Mouse (Mus musculus) cortical plate, adult 2 months (tissue): ENCODE data around the gene Kat5. TPM values are rescaled to one million over a fixed set of nuclear protein-coding genes. Genes with fewer than 3 reads are reported as not detected.
A peak's percentile ranks its signal among the peaks of the same experiment; 100 is the strongest.

Experiments
- H3K27ac ChIP-seq: fragments of 200-500 bp; 2 replicates; pipeline ENCODE4 v1.5.1; 2012; ENCODE audit warnings: low read length, control low read depth, inconsistent platforms; ENCODE audit not compliant: insufficient read depth
- H3K4me1 ChIP-seq: fragments of 200-500 bp; 2 replicates; pipeline ENCODE4 v1.6.1; 2011; ENCODE audit warnings: low read length; ENCODE audit not compliant: control insufficient read depth, insufficient read depth
- H3K4me3 ChIP-seq: fragments of 200-500 bp; 2 replicates; pipeline ENCODE4 v1.5.1; 2011; ENCODE audit warnings: mild to moderate bottlenecking, low read length, control low read depth; ENCODE audit not compliant: insufficient read depth
- CTCF ChIP-seq: fragments of 200-500 bp; IDR thresholded peaks from 2 replicates; pipeline ENCODE4 v1.5.1; 2011; ENCODE audit warnings: mild to moderate bottlenecking, control low read depth, low read length; ENCODE audit not compliant: insufficient read depth; ENCODE audit errors: extremely low read depth
- POLR2A ChIP-seq: fragments of 200-500 bp; IDR thresholded peaks from 2 replicates; pipeline ENCODE4 v1.6.1; 2011; ENCODE audit warnings: mild to moderate bottlenecking, low read length, control low read depth; ENCODE audit not compliant: insufficient read depth; ENCODE audit errors: extremely low read depth
- polyA plus RNA-seq: library from polyadenylated mRNA; depleted of rRNA; stranded (reverse); fragments of >200 nt; gene quantifications from 2 replicates; pipeline ENCODE4 v1.2.3, GENCODE M21; 2012

Gene Kat5
- polyA plus RNA-seq, 1 experiment, result 115 TPM

- Histone ChIP-seq H3K4me1 (no peaks in the 10 kb centered on the region), H3K27ac (peak overlapping the region; percentile 97; the same call in 1 of the 2 replicates)
Measured at GRCm38 (mm10) chr19:5567180-5567533, 42.9 kb downstream of the Kat5 start.

GRCm38 (mm10) chr19:5566316-5566715 lies 43.7 kb downstream of the Kat5 start:
- TF ChIP-seq CTCF (no peak), POLR2A (no peak)

More at GRCm38 (mm10) chr19:5567180-5567533, 42.9 kb downstream of the Kat5 start:
- H3K4me3 ChIP-seq, result peak overlapping the region; percentile 58
- TF ChIP-seq POLR2A, result no peak
- TF ChIP-seq CTCF, result no peak

GRCm38 (mm10) chr19:5562776-5563175 lies 47.3 kb downstream of the Kat5 start:
- Histone ChIP-seq H3K4me3 (no peak overlapping the region), H3K27ac (no peak overlapping the region), H3K4me1 (no peaks in the 10 kb centered on the region)
- no peak for TF ChIP-seq POLR2A
- TF ChIP-seq CTCF, result no peak

More at GRCm38 (mm10) chr19:5566316-5566715, 43.7 kb downstream of the Kat5 start:
- Histone ChIP-seq H3K4me3 (no peak overlapping the region), H3K27ac (no peak overlapping the region), H3K4me1 (no peaks in the 10 kb centered on the region)

GRCm38 (mm10) chr19:5561886-5562285 lies 48.2 kb downstream of the Kat5 start:
- no peak overlapping the region for H3K4me3 ChIP-seq
- H3K27ac ChIP-seq, result no peak overlapping the region
- no peaks in the 10 kb centered on the region for H3K4me1 ChIP-seq
- TF ChIP-seq POLR2A (no peak), CTCF (no peak)

GRCm38 (mm10) chr19:5561252-5561790 lies 48.7 kb downstream of the Kat5 start:
- no peak overlapping the region; the same call in 1 of the 2 replicates for H3K4me3 ChIP-seq
- TF ChIP-seq POLR2A, result no peak
- TF ChIP-seq CTCF, result no peak

GRCm38 (mm10) chr19:5560457-5561041 lies 49.5 kb downstream of the Kat5 start, which contains the start of gene Ovol1:
TSS of gene Ovol1 (minus strand) at chr19:5560646.
- peak within 1 kb of the TSS; percentile 4; the same call in 1 of the 2 replicates for H3K4me3 ChIP-seq
- H3K27ac ChIP-seq, result no peak within 1 kb of the TSS
- H3K4me1 ChIP-seq, result no peaks in the 10 kb centered on the region
- no peak for TF ChIP-seq CTCF
- no peak for TF ChIP-seq POLR2A

More at GRCm38 (mm10) chr19:5561252-5561790, 48.7 kb downstream of the Kat5 start:
- H3K27ac ChIP-seq, result no peak overlapping the region
- H3K4me1 ChIP-seq, result no peaks in the 10 kb centered on the region

GRCm38 (mm10) chr19:5559631-5560456 lies 50.2 kb downstream of the Kat5 start:
- TF ChIP-seq CTCF, result no peak
- TF ChIP-seq POLR2A, result no peak
- no peaks in the 10 kb centered on the region for H3K4me1 ChIP-seq
- peak overlapping the region; percentile 4; the same call in 1 of the 2 replicates for H3K4me3 ChIP-seq
- no peak overlapping the region for H3K27ac ChIP-seq

- H3K4me3 ChIP-seq, result no peak overlapping the region
- H3K27ac ChIP-seq, result no peak overlapping the region
- TF ChIP-seq POLR2A (no peak), CTCF (no peak)
- no peaks in the 10 kb centered on the region for H3K4me1 ChIP-seq
Measured at GRCm38 (mm10) chr19:5559229-5559628, 50.8 kb downstream of the Kat5 start.

GRCm38 (mm10) chr19:5558770-5559169 lies 51.3 kb downstream of the Kat5 start:
- no peak overlapping the region for H3K4me3 ChIP-seq
- no peak for TF ChIP-seq POLR2A
- TF ChIP-seq CTCF, result no peak
- no peaks in the 10 kb centered on the region for H3K4me1 ChIP-seq
- H3K27ac ChIP-seq, result no peak overlapping the region
